8 mouse cellular contexts compared by ENCODE assay signal in genomic region chr12:58802410-58802809, GRCm38 (mm10).
DNase-seq lines count a peak whose midpoint lies in the region; ATAC-seq and TF ChIP-seq lines count a peak whose summit lies in the region.

No protein-coding gene starts in this region.

- DNase-seq in heart, adult 11 months: peak; percentile 91
- peak; percentile 73 for DNase-seq in embryo, embryonic 9.5 days (ENCODE audit: extremely low spot score)
- DNase-seq in heart, adult 2 months: peak; percentile 45 to 53

- no peak overlapping the region for H3K4me3 ChIP-seq in heart, embryonic 12.5 days
- H3K4me3 ChIP-seq in heart, adult 2 months: no peak overlapping the region
- no peak overlapping the region for H3K4me3 ChIP-seq in kidney, embryonic 15.5 days (replicated peaks)
- no peak overlapping the region for H3K4me3 ChIP-seq in limb, embryonic 13.5 days
- no peak overlapping the region for H3K4me3 ChIP-seq in neural tube, embryonic 14.5 days (ENCODE audit: low read depth, low read length)
- H3K4me3 ChIP-seq in testis, adult 2 months (ENCODE audit: control insufficient read depth, low read depth, low read length): no peak overlapping the region

- ATAC-seq in heart, embryonic 12.5 days (ENCODE audit: insufficient number of reproducible peaks, low FRiP score): no peak
- ATAC-seq in kidney, embryonic 15.5 days (replicated peaks; ENCODE audit: low FRiP score): peak; percentile 71
- ATAC-seq in limb, embryonic 13.5 days (ENCODE audit: low FRiP score, low read depth): peak; percentile 84
- ATAC-seq in neural tube, embryonic 14.5 days (ENCODE audit: low read depth): peak; percentile 80; the same call in 1 of the 2 replicates

- no peak for TF ChIP-seq POLR2A in heart, adult 2 months (IDR thresholded peaks at IDR 0.05; ENCODE audit: insufficient read depth, low read depth, low read length)
- TF ChIP-seq POLR2A in testis, adult 2 months (IDR thresholded peaks at IDR 0.05; ENCODE audit: control insufficient read depth, low read depth, low read length): no peak

- peak; percentile 83 for TF ChIP-seq CTCF in heart, adult 2 months (IDR thresholded peaks at IDR 0.05)
- TF ChIP-seq CTCF in testis, adult 2 months (IDR thresholded peaks at IDR 0.05; ENCODE audit: control insufficient read depth, insufficient read depth, insufficient replicate concordance, low read depth, low read length): peak; percentile 87; the same call in 1 of the 2 replicates

- H3K79me2 ChIP-seq in heart, adult 2 months (replicated peaks; ENCODE audit: control insufficient read depth, insufficient read depth, low read length): no peaks in the 10 kb centered on the region

- H3K4me1 ChIP-seq in heart, embryonic 12.5 days (replicated peaks): no peaks in the 10 kb centered on the region
- H3K4me1 ChIP-seq in heart, adult 2 months (ENCODE audit: control insufficient read depth, insufficient read depth, low read length): no peaks in the 10 kb centered on the region
- 0 out of 2 replicates have a peak, but pooled peaks cover 4% of the 10 kb centered on the region for H3K4me1 ChIP-seq in kidney, embryonic 15.5 days
- peaks cover 7% of the 10 kb centered on the region; the same call in 1 of the 2 replicates for H3K4me1 ChIP-seq in limb, embryonic 13.5 days
- H3K4me1 ChIP-seq in neural tube, embryonic 14.5 days (ENCODE audit: control insufficient read depth, insufficient read depth, low read length): no peaks in the 10 kb centered on the region
- H3K4me1 ChIP-seq in testis, adult 2 months (ENCODE audit: control insufficient read depth, insufficient read depth, low read length): peaks cover 3% of the 10 kb centered on the region; the same call in 1 of the 2 replicates

- TF ChIP-seq EP300 in heart, adult 2 months (IDR thresholded peaks at IDR 0.05; ENCODE audit: insufficient read depth, low read depth, low read length): no peak

- H3K36me3 ChIP-seq in heart, embryonic 12.5 days: no peaks in the 10 kb centered on the region
- no peaks in the 10 kb centered on the region for H3K36me3 ChIP-seq in heart, adult 2 months (ENCODE audit: control insufficient read depth, insufficient read depth, low read length)
- no peaks in the 10 kb centered on the region for H3K36me3 ChIP-seq in kidney, embryonic 15.5 days
- H3K36me3 ChIP-seq in limb, embryonic 13.5 days: no peaks in the 10 kb centered on the region
- H3K36me3 ChIP-seq in neural tube, embryonic 14.5 days (ENCODE audit: control insufficient read depth, insufficient read depth, low read length): no peaks in the 10 kb centered on the region
- no peaks in the 10 kb centered on the region for H3K36me3 ChIP-seq in testis, adult 2 months (ENCODE audit: control insufficient read depth, insufficient read depth, low read length)

- intact Hi-C loops in heart, adult 2 months (cut with DNase I): loop anchor here (5.0 kb wide), 2 partner anchors 975 to 990 kb away; no protein-coding TSS in a partner anchor

- no peak overlapping the region for H3K4me2 ChIP-seq in heart, embryonic 12.5 days
- H3K4me2 ChIP-seq in kidney, embryonic 15.5 days: no peak overlapping the region
- H3K4me2 ChIP-seq in limb, embryonic 13.5 days (replicated peaks): no peak overlapping the region
- no peak overlapping the region for H3K4me2 ChIP-seq in neural tube, embryonic 14.5 days (ENCODE audit: low read depth, low read length)

- H3K27me3 ChIP-seq in heart, embryonic 12.5 days (replicated peaks): no peaks in the 10 kb centered on the region
- H3K27me3 ChIP-seq in heart, adult 2 months (ENCODE audit: control insufficient read depth, insufficient read depth, low read length): no peaks in the 10 kb centered on the region
- no peaks in the 10 kb centered on the region for H3K27me3 ChIP-seq in kidney, embryonic 15.5 days
- no peaks in the 10 kb centered on the region for H3K27me3 ChIP-seq in limb, embryonic 13.5 days
- H3K27me3 ChIP-seq in neural tube, embryonic 14.5 days (ENCODE audit: control insufficient read depth, insufficient read depth, low read length): no peaks in the 10 kb centered on the region
- H3K27me3 ChIP-seq in testis, adult 2 months (ENCODE audit: control insufficient read depth, insufficient read depth, low read length): no peaks in the 10 kb centered on the region

- H3K9me3 ChIP-seq in heart, embryonic 12.5 days (replicated peaks): no peaks in the 10 kb centered on the region
- H3K9me3 ChIP-seq in kidney, embryonic 15.5 days (replicated peaks): no peaks in the 10 kb centered on the region
- no peaks in the 10 kb centered on the region for H3K9me3 ChIP-seq in limb, embryonic 13.5 days
- no peaks in the 10 kb centered on the region for H3K9me3 ChIP-seq in neural tube, embryonic 14.5 days (ENCODE audit: control insufficient read depth, low read length)

- 31% methylated on average over 4 of the region's 4 CpGs for WGBS in heart, embryonic 12.5 days
- WGBS in heart, adult 2 months: 34% methylated on average over 4 of the region's 4 CpGs
- 41% methylated on average over 4 of the region's 4 CpGs for WGBS in kidney, embryonic 15.5 days
- 39% methylated on average over 4 of the region's 4 CpGs for WGBS in limb, embryonic 13.5 days
- WGBS in neural tube, embryonic 14.5 days: 43% methylated on average over 4 of the region's 4 CpGs

- no peak overlapping the region for H3K27ac ChIP-seq in heart, embryonic 12.5 days (ENCODE audit: poor library complexity, severe bottlenecking)
- no peak overlapping the region for H3K27ac ChIP-seq in heart, adult 2 months
- no peak overlapping the region for H3K27ac ChIP-seq in kidney, embryonic 15.5 days
- H3K27ac ChIP-seq in limb, embryonic 13.5 days: no peak overlapping the region
- no peak overlapping the region for H3K27ac ChIP-seq in neural tube, embryonic 14.5 days (ENCODE audit: low read depth, low read length)
- H3K27ac ChIP-seq in testis, adult 2 months (ENCODE audit: control insufficient read depth, insufficient read depth, low read depth, low read length): no peak overlapping the region

- H3K9ac ChIP-seq in heart, embryonic 12.5 days: no peak overlapping the region
- H3K9ac ChIP-seq in heart, adult 2 months (ENCODE audit: low read depth, low read length): no peak overlapping the region
- no peak overlapping the region for H3K9ac ChIP-seq in kidney, embryonic 15.5 days
- H3K9ac ChIP-seq in limb, embryonic 13.5 days: no peak overlapping the region
- no peak overlapping the region for H3K9ac ChIP-seq in neural tube, embryonic 14.5 days (replicated peaks; ENCODE audit: low read depth, low read length)
